Mouse (Mus musculus) liver, embryonic 11.5 days (tissue): ENCODE data around the gene Ces1f. TPM values are rescaled to one million over a fixed set of nuclear protein-coding genes. Genes with fewer than 3 reads are reported as not detected.
"Not testable (repeated sequence)": the region's sequence is repeated elsewhere in the genome, so short reads cannot be mapped to it uniquely, and the experiment has no call there.

Experiments
- ATAC-seq: fragments of 200-750 bp; cut with Nextera tagmentation; replicated peaks from 2 replicates; pipeline ENCODE4 v1.8.0; 2017; ENCODE audit warnings: moderate number of reproducible peaks, mild to moderate bottlenecking, moderate TSS enrichment, moderate library complexity; ENCODE audit not compliant: low FRiP score
- DNase-seq: peaks from one replicate; pipeline ENCODE4 v3.0.0-alpha.2; 2017; ENCODE audit warnings: low spot score
- H3K27ac ChIP-seq: fragments of 300-500 bp; sonication (generic); 2 replicates; pipeline ENCODE4 v1.5.1; 2014; ENCODE audit warnings: mild to moderate bottlenecking, low read depth, low read length, control low read depth
- H3K27me3 ChIP-seq: fragments of 300-500 bp; sonication (generic); replicated peaks from 2 replicates; pipeline ENCODE4 v1.6.1; 2014; ENCODE audit warnings: low read length, mixed read lengths; ENCODE audit not compliant: control insufficient read depth, insufficient read depth
- H3K36me3 ChIP-seq: fragments of 300-500 bp; sonication (generic); 2 replicates; pipeline ENCODE4 v1.6.1; 2014; ENCODE audit warnings: mild to moderate bottlenecking, low read length, moderate library complexity, mixed read lengths; ENCODE audit not compliant: control insufficient read depth, insufficient read depth
- H3K4me1 ChIP-seq: fragments of 300-500 bp; sonication (generic); replicated peaks from 2 replicates; pipeline ENCODE4 v1.6.1; 2014; ENCODE audit warnings: low read length, mixed read lengths; ENCODE audit not compliant: control insufficient read depth, insufficient read depth
- H3K4me2 ChIP-seq: fragments of 300-500 bp; sonication (generic); 2 replicates; pipeline ENCODE4 v1.6.1; 2014; ENCODE audit warnings: mild to moderate bottlenecking, control low read depth, moderate library complexity
- H3K4me3 ChIP-seq: fragments of 300-500 bp; sonication (generic); 2 replicates; pipeline ENCODE4 v1.5.1; 2014; ENCODE audit warnings: low read depth, low read length, control low read depth
- H3K9ac ChIP-seq: fragments of 300-500 bp; sonication (generic); 2 replicates; pipeline ENCODE4 v1.6.1; 2014; ENCODE audit warnings: low read depth, low read length, control low read depth
- H3K9me3 ChIP-seq: fragments of 300-500 bp; sonication (generic); 2 replicates; pipeline ENCODE4 v1.6.1; 2016; ENCODE audit warnings: low read length, inconsistent platforms, mixed read lengths; ENCODE audit not compliant: control insufficient read depth
- WGBS: fragments of 180-500 bp; shearing (Covaris S2); extraction: QIAGEN DNeasy Blood & Tissue Kit; methylation state at CpG from one replicate; pipeline ENCODE4 v1.1.7; 2014; 5-methylcytosine and 5-hydroxymethylcytosine counted together
- polyA plus RNA-seq: library from polyadenylated mRNA; unstranded; fragments of >200 nt; fragmentation: Nextera tagmentation; extraction: Ambion mirVana; gene quantifications from 2 replicates; pipeline ENCODE4 v1.2.1, GENCODE M21; 2014

Gene Ces1f
- polyA plus RNA-seq, 1 experiment from 2014 or later, result not detected

DNA sequence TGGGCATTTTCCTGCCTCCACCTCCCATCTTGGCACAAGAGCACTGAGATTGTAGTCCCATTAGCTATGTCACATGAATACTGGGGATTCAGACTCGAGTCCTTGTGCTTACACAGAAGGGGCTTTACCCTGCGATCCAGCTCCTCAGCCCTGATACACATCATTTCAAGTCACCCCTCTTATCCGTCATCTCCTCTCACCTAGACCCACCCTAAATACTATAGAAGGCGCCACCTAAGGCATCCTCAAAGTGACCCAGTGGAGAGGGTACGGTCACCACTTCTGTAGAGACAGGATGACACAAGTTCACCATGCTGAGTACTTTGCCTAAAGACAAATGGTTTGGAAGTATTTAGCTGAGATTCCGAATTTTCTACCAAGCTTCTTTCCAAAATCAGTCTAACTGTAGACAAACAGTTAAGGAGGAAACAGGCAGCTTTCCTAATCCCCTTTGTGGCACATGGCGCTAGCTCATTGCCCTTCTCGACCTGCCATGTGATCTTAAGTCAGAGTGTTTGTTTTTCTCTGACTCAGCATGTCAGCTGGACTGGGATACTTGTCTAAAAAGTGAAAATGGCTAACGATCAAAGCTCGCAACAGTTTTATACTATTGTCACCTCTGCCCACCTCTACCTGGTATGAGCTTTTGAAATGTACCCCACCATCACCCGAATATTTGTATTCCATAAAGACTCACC, 50.7 kb downstream of the Ces1f start:
- WGBS, result 63% methylated on average over 11 of the region's 11 CpGs
- DNase-seq (no peak), ATAC-seq (no peak)
- no peak overlapping the region for H3K4me3 ChIP-seq
- H3K4me2 ChIP-seq, result no peak overlapping the region
- H3K4me1 ChIP-seq, result no peaks in the 10 kb centered on the region
- H3K9me3 ChIP-seq, result no peaks in the 10 kb centered on the region
- H3K36me3 ChIP-seq, result no peaks in the 10 kb centered on the region
- no peak overlapping the region for H3K27ac ChIP-seq
- H3K9ac ChIP-seq, result no peak overlapping the region
- no peaks in the 10 kb centered on the region for H3K27me3 ChIP-seq

DNA sequence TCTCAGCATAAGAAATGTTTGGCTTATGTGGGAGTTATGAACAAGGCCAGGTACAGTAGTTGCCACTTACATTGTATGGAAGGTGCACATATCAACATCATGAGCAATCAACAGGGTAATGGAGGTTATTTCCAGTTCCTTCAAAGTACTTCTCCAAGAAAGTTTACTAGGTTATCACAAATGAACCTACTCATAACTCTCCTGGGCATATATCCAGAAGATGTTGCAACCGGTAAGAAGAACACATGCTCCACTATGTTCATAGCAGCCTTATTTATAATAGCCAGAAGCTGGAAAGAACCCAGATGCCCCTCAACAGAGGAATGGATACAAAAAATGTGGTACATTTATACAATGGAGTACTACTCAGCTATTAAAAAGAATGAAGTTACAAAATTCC, 53.1 kb downstream of the Ces1f start:
- not testable (repeated sequence) for H3K9me3 ChIP-seq, H3K27ac ChIP-seq, H3K27me3 ChIP-seq, H3K4me2 ChIP-seq, H3K9ac ChIP-seq, ATAC-seq, DNase-seq, H3K4me1 ChIP-seq, H3K36me3 ChIP-seq, H3K4me3 ChIP-seq
- 88% methylated on average over 1 of the region's 1 CpGs for WGBS

- no peak overlapping the region for H3K4me3 ChIP-seq
- H3K4me1 ChIP-seq, result no peaks in the 10 kb centered on the region
- ATAC-seq (no peak), DNase-seq (no peak)
- H3K27ac ChIP-seq, result no peak overlapping the region
- H3K27me3 ChIP-seq, result no peaks in the 10 kb centered on the region; the same call in 1 of the 2 replicates
- no peak overlapping the region for H3K9ac ChIP-seq
- H3K4me2 ChIP-seq, result no peak overlapping the region
- H3K9me3 ChIP-seq, result no peaks in the 10 kb centered on the region
- 77% methylated on average over 3 of the region's 3 CpGs for WGBS
- H3K36me3 ChIP-seq, result no peaks in the 10 kb centered on the region
Measured at GRCm38 (mm10) chr8:93221896-93222295, 57.7 kb downstream of the Ces1f start.

GRCm38 (mm10) chr8:93217867-93218266, 61.7 kb downstream of the Ces1f start:
- Histone ChIP-seq H3K4me3 (no peak overlapping the region), H3K9ac (no peak overlapping the region), H3K27me3 (no peaks in the 10 kb centered on the region; the same call in 1 of the 2 replicates), H3K27ac (no peak overlapping the region), H3K4me1 (no peaks in the 10 kb centered on the region), H3K36me3 (no peaks in the 10 kb centered on the region), H3K4me2 (no peak overlapping the region), H3K9me3 (no peaks in the 10 kb centered on the region)
- no peak for DNase-seq
- no peak for ATAC-seq
- 75% methylated on average over 4 of the region's 4 CpGs for WGBS

DNA sequence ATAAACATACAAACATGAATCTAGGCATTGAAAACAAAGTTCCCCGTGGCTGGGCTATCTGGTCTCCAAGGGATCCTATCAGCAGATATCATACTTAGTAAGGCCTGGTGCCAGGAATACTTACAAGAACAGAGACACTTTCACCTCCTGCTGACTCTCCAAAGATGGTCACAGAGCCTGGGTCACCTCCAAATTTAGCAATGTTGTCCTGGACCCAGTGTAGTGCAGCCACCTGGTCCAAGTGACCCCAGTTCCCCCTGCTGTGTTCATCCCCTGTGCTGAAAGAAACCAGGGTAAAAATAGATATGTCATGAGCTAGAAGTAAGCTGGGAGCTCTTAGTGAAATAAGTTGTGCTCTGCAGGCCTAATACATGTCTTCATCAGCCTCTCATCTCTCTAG, 62.2 kb downstream of the Ces1f start:
- H3K9ac ChIP-seq, result no peak overlapping the region
- DNase-seq (no peak), ATAC-seq (no peak)
- H3K4me2 ChIP-seq, result no peak overlapping the region
- no peaks in the 10 kb centered on the region for H3K9me3 ChIP-seq
- H3K36me3 ChIP-seq, result no peaks in the 10 kb centered on the region
- no peak overlapping the region for H3K27ac ChIP-seq
- 69% methylated on average over 1 of the region's 1 CpGs for WGBS
- no peak overlapping the region for H3K4me3 ChIP-seq
- no peaks in the 10 kb centered on the region for H3K4me1 ChIP-seq
- no peaks in the 10 kb centered on the region; the same call in 1 of the 2 replicates for H3K27me3 ChIP-seq

DNA sequence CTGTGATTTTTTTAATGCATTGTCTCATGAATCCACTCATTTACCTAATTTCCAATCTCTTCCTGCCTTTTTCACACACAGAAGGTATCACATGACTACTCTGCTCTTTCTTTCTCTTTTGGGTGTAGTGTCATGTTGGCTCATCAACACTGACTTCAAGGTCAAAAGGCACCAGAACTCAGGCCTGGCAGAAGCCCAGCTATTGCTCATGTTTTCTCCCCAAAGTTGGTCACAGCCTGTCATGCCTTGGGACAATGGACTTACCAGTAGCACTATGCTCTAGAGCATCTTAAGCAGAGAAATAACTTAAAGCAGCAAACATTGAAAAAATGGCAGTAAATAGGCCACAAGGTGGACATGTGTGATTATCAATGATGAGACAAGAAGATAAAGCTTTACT, 68.5 kb downstream of the Ces1f start:
- Histone ChIP-seq H3K4me2 (no peak overlapping the region), H3K4me1 (no peaks in the 10 kb centered on the region), H3K4me3 (no peak overlapping the region), H3K9me3 (no peaks in the 10 kb centered on the region), H3K27ac (no peak overlapping the region), H3K36me3 (no peaks in the 10 kb centered on the region), H3K27me3 (no peaks in the 10 kb centered on the region), H3K9ac (no peak overlapping the region)
- no peak for DNase-seq
- ATAC-seq, result no peak

Other genes starting within 250 kb of the Ces1f start
- gene Ces1a, start 231.6 kb downstream of the Ces1f start, polyA plus RNA-seq, result not detected in 2 replicates
- gene Ces1b, start 199.7 kb downstream of the Ces1f start, polyA plus RNA-seq, result not detected in 2 replicates
- 0.22 TPM in 1 of 2 replicates, not detected in the other for gene Ces1c, start 148.5 kb downstream of the Ces1f start, polyA plus RNA-seq
- 0.16 and 1.1 TPM in 2 replicates for gene Ces1d, start 81.9 kb downstream of the Ces1f start, polyA plus RNA-seq
- gene Ces1e, start 50.1 kb downstream of the Ces1f start, polyA plus RNA-seq, result not detected in 2 replicates
- 0.12 and 0.21 TPM in 2 replicates for gene Ces1g, start 57.6 kb upstream of the Ces1f start, polyA plus RNA-seq
- gene Ces1h, start 100.0 kb upstream of the Ces1f start, polyA plus RNA-seq, result not detected in 2 replicates